Mouse (Mus musculus) brain, adult 2 months (tissue): ENCODE data around the gene Slc39a9.

ENCODE experiments used
- DNase-seq: peaks from one replicate; pipeline ENCODE4 v3.0.0; 2011; ENCODE audit warnings: low read depth, low spot score

Gene Slc39a9

GRCm38 (mm10) chr12:80643693-80644505 lies at the start of gene Slc39a9, which contains the start of gene Erh:
TSS of gene Slc39a9 (plus strand) at chr12:80643883.
TSS of gene Erh (minus strand) at chr12:80644341.
- peak; percentile 98 for DNase-seq

- DNase-seq = no peak
Measured at GRCm38 (mm10) chr12:80594141-80594540, 49.5 kb upstream of the Slc39a9 start.

- DNase-seq = no peak
Measured at GRCm38 (mm10) chr12:80594781-80595180, 48.9 kb upstream of the Slc39a9 start.

DNA sequence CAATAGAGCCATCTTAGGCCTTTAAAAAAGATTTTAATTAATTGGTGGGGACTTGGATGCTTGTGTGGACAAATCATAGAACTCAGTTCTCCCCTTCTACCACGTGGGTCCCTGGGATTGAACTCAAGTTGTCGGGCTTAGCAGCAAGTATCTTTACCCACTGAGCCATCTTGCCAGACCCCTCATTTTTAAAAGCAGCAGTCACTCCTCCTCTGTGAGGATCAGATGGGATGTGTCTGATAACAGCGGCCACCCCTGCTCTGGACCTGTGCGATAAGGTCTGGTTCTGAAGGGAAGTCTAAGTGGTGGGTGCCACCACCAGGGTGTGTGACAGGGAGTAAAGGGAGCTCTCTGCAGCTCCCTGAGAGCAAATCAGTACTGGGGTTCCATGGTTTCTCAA lies 48.1 kb upstream of the Slc39a9 start:
- DNase-seq = no peak

DNA sequence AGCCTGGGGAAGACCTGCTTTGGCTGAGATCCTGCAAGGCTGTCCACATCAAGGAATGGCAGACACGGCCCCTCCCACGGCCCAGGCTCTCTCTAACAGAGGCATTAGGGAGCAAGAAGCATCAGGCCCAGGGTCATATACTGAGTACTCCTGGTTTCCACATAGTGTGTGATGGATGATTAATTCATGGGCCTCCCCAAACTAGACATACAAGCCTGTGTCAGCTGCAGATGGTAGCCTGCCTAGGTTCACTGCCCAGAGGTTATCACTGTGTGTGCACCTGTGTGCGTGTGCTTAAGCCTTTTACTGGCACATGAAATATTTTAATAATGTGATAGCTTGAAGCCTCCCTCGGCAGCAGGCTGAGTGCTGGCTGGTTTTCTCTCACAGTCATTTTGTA lies 47.7 kb upstream of the Slc39a9 start:
- DNase-seq = no peak

DNA sequence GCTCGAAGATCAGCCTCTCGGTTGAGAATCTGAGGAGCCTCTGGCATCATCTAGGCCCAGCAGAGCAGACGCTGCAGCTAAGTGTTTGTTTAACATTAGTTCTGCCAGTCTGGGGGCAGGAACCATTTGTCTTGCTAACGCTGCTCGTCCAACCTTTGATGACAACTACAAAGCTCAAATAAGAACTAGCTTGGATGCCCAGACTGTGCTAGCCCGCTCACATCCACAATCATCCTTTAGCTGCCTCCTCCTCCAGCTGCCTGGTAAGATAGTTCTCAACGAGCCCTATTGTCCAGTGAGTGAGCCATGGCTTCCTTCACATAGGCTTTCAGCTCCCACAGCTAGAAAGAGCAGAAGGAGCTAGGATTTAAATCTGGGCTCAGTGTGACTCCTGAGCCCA lies 45.4 kb upstream of the Slc39a9 start:
- peak; percentile 34 for DNase-seq

- DNase-seq = peak; percentile 76
Measured at GRCm38 (mm10) chr12:80598756-80599155, 44.9 kb upstream of the Slc39a9 start.

DNA sequence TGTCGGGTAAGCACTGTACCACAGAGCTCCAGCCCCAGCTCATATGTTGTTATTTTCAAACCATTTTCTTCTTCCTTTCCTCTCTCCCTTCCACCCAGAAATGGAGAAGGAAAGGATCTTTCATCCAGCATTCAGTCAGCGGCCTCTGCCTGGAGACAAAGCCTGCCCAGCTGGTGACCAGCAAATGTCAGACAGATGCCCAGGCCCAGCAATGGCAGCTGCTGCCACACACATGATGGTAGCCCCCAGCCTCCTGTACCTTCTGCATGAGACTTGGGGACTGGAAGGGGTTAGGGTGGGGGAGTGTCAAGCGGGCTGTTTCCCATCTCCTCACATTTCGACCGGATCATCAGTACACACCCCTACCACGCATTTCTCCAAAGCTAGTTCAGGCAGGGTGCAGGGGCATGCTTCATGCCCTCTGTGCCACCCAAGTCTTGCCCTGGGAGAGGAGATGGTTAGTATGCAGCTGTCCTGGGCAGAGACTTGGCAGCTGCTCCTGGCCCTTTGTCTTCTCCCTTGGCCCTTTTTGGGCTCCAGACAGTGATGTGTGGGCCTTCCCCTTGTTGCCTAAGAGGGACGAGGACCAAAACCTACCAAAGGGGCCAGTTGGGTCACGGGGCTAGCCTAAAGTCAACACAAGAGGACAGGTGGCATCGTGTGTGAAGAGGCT lies 42.0 kb upstream of the Slc39a9 start:
- no peak for DNase-seq

DNA sequence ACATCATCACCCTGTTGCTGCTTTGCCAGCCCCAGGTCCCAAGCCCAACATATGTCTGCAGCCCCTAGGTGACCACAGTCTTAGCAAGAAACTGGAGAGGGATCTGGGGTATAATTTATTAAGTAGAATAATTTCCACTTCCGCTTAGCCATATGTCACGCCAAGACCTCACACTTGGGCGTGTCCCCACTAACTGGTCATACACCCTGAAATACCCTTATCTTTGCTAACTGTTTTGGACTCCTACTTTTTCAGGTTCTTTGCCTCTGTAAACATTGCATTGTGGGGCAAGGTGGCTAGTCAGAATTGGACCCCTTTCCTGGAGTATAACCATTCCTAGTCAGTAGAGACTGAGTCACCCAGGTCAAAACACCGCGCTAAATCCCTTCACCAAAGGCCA lies 41.3 kb upstream of the Slc39a9 start:
- no peak for DNase-seq

- DNase-seq = no peak
Measured at GRCm38 (mm10) chr12:80603566-80603965, 40.1 kb upstream of the Slc39a9 start.

DNA sequence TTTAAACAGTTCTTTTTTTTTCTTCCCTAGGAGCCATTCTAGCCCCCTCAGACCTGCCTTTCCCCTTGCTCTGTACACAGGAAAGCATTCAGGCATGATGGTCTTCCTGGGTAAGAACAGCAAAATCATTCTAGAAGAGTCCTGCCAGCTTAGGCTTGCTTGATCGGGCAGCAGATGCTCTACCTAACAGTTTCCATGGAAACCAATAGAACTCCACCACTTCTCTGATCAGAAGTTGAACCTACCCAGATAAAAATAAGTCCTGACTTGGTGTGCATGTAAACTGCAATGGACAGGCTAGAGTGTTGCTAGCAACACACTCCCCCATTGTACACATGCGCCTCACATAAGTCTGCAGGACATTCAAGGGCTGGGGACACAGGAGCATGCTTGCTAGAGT lies 39.5 kb upstream of the Slc39a9 start:
- peak; percentile 73 for DNase-seq

DNA sequence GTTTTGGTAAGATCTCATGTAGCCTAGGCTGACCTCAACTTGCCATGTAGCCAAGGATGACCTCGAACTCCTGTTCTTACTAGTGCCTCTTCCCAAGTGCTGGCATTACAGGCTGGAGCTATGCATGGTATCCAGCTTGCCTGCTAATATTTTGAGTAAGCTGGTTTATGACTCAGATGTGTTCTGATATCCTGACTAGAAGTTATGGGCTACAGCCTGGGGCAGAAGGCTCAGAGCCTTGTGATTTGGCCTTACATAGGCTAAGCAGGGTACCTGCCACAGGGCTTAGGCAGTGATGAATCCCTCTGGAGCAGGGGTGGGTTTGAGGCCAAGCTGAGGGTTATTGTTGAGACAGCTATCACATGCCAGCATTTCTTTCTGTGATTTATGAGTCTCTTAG lies 35.1 kb upstream of the Slc39a9 start:
- DNase-seq = no peak

DNA sequence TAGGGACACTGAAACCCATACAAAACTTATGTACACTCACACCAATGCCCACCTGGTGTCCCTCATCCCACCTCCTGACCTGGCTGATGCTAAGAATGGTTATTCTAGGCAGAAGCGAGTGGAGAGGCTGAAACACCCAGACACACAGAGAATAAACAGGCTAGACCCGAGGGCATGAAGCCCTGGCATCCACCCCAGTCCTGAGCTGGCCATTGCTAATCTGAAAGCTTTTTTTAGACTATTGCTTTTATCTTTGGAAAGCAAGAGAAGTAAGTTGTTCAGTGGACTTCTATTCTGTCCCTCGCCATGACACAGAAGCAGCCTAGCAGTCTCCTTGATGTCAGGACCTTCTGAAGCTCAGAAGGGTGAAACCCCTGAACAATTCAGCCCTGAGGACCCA lies 33.8 kb upstream of the Slc39a9 start:
- no peak for DNase-seq

GRCm38 (mm10) chr12:80612113-80612791 lies 31.4 kb upstream of the Slc39a9 start:
- DNase-seq = no peak

DNA sequence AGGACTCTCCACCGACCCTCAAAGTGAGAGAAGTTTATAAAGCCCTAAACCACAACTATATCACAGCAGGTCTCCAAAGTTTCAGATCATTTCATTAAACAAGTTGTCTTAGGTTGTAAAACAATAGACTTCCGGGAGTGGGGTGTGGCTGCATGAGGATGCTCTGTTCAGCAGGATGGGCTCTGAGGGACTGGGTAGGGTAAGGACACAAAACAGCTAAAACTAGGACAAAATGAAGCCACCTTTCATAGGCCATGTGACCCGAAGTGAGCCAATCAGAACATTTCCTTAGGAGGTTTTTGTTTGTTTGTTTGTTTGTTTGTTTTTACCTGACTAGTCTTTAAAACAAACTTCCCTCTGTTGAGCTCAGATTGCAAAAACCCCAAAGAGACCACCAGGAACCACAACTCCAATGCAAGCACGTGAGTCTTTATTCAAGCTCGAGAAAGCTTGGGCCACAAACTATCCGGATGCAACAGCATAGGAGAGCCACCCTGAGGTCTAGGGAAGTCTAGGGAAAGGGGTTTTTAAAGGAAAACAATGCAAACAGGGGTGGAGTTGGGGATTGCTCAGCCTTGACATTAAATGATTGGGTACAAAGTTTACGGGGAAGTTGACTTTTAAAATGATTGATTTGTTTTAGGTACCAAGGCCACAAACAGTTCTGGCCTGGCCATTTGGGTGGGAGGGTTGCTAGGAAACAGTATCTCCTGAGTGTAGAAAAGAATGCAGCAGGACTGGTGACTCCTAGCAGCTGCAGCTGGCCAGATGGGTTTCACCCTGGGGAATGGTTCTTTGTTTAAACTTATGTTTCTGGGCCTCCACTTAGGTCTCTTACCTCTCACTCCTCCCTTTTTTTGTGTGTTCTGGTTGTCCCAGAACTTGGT lies 28.1 kb upstream of the Slc39a9 start:
- no peak for DNase-seq

DNA sequence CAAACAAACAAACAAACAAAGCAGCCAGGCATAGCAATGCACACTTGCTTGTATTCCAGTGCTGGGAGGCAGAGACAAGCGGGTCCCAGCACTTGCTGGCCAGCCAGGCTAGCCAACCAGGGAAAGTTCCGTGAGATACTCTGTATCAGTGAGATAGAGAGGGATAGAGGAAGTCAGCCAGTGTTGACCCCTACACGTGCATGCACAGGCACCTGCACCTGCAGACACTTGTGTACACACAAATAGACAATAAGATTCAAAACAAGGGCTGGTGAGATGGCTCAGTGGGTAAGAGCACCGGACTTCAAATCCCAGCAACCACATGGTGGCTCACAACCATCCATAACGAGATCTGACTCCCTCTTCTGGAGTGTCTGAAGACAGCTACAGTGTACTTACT lies 23.2 kb upstream of the Slc39a9 start:
- no peak for DNase-seq

DNA sequence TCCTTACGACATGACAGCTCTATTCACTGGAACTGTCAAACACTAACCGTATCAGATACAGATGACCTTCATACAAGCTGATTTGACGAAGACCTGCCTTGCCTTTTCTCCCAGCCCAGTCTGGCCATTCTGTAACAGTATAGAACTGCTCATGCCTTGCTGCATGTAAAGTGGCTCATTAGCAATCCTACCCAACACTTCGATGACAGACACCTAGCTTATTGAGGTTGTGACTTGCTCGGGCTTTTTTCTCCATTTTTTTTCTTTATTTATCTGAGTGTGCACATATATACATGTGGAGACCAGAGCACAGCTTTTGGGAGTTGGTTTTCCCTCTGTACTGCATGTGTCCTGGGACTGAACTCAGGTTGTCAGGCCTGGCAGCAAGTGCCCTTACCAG lies 11.9 kb upstream of the Slc39a9 start:
- no peak for DNase-seq

DNA sequence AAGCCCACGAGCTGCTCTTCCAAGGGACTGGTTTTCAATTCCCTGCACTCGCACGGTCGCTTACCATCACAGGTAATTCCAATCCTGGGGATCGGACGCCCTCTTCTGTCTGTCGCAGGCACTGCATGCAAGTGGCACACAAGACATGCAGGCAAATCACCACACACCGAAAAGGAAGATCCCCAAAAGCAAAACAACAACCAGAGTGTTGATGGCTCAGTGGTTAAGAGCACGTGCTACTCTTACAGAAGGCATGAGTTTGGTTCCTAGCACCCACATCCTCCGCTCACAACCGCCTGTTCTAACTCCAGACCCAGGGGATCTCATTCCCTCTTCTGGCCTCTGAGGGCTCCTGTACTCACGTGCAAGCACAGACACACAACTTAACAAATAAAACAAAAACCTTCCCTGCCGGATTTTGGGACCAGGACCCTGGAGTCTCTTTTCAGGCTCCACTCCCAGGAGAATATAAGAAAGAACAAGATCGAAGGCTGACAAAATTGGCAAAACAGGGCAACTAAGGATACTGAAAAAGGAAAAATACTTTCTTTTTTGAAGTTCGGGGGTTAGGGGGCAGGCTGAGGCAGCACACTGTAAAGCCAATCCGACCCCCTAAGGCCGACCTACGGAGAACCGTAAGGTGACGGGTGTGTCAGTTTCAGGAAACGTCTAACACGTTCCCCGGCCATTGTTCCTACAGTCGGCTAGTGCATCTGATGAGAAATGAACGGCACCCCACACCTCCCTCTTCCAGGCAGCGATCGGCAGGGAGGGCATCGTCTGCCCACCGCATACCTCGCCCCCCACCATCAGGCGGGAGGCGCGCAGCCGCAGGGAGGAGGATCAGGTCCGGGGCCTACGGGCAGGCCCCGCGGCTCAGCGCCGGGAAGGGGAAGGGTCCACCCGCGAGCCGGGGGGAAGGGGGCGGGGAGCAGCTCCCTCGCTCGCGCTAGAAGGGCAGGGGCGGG lies 674 bp upstream of the Slc39a9 start:
- peak; percentile 47 for DNase-seq

GRCm38 (mm10) chr12:80644506-80644868 lies 804 bp downstream of the Slc39a9 start:
- DNase-seq = peak; percentile 26

DNA sequence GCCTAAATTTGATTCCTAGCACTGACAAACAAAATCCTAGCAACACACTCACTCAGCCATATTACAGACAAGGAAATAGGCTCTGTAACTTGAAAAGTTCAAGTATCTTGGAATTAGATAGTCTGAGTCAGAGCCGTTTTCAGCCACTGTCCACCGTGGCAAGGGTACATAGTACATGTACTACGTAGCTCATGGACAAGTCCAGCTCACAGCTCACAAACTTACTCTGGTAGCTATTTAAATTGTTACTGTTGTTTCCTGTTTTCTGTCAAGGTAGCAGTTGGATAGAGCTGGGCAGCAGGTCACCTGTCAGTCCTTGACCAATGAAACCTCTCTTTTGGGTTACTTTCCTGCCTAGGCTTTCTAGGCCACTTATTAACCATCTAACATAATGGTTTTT lies 2.7 kb downstream of the Slc39a9 start:
- DNase-seq = no peak
